9 mouse cellular contexts compared by ENCODE assay signal in the genomic region with DNA sequence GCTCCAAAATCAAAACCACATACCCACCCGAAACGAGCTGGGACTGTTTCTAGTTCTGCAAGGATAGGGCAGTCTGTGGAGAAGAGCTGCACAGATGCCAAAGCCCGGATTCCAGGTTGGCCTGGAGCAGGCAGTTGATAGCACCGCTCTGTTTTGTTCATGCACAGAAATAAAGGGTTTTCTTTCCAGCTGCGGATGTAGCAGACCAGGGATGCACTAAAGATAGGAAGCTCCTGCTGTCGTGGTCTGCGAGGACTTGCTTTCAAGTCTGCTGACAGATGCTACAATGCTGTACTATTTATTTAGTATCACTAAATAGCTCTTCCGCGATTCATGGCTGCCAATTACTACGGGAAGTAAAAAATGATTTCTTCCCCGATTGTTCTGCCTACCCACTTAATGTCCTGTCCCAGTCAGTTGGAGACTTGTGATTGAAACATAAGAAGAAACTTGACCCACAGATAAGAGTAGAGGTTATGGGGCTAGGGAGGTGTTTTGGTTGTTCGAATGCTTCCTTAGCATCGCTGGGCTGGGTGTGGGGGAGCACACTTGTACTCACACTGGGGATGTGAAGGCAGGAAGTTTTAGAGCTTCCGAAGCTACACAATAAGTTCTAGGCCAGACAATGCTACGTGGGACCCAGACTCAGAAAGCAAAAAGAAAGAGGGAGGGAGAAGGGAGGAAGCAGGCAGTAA. TPM values are rescaled to one million over a fixed set of nuclear protein-coding genes. Genes with fewer than 3 reads are reported as not detected.
A peak's percentile ranks its signal among the peaks of the same experiment; 100 is the strongest.
DNase-seq lines count a peak whose midpoint lies in the region; ATAC-seq and TF ChIP-seq lines count a peak whose summit lies in the region.
"Had no signal": no experiment of that assay in that cellular context is flagged by ENCODE, and none has a peak within 500 bp of the region (broad histone marks: within the 10 kb centered on the region; RNA-seq: fewer than 3 reads in every experiment).

No protein-coding gene starts in this region.

- no peaks in the 10 kb centered on the region for H3K36me3 ChIP-seq in lung, embryonic 14.5 days (ENCODE audit: insufficient read depth)
- H3K36me3 ChIP-seq in hindbrain, embryonic 12.5 days, result no peaks in the 10 kb centered on the region
- no peaks in the 10 kb centered on the region for H3K36me3 ChIP-seq in midbrain, embryonic 16.5 days (ENCODE audit: control insufficient read depth, insufficient read depth, low read length)

- H3K4me3 ChIP-seq in lung, embryonic 14.5 days (ENCODE audit: low read depth, low read length), result no peak overlapping the region
- no peak overlapping the region for H3K4me3 ChIP-seq in hindbrain, embryonic 12.5 days
- H3K4me3 ChIP-seq in midbrain, embryonic 16.5 days (ENCODE audit: low read depth, low read length), result no peak overlapping the region

- H3K4me2 ChIP-seq in lung, embryonic 14.5 days, result no peak overlapping the region
- H3K4me2 ChIP-seq in hindbrain, embryonic 12.5 days (replicated peaks), result no peak overlapping the region
- peak overlapping the region; percentile 34 for H3K4me2 ChIP-seq in midbrain, embryonic 16.5 days (ENCODE audit: low read length)

- no peak for TF ChIP-seq CTCF in lung, embryonic 14.5 days (IDR thresholded peaks at IDR 0.05; ENCODE audit: low read depth)

- 47% methylated on average over 15 of the region's 15 CpGs for WGBS in lung, embryonic 14.5 days
- WGBS in hindbrain, embryonic 12.5 days, result 44% methylated on average over 15 of the region's 15 CpGs
- 35% methylated on average over 15 of the region's 15 CpGs for WGBS in midbrain, embryonic 16.5 days

- DNase-seq in cerebellum, postnatal 10 days, result peak; percentile 25 to 29
- no peak for DNase-seq in cerebellum, adult 9-10 months
- no peak for DNase-seq in lung, embryonic 14.5 days
- DNase-seq in lung, adult 18-20 months, result no peak
- DNase-seq in urinary bladder, postnatal 25 days (ENCODE audit: low spot score), result no peak
- DNase-seq: B cell, adult 2 months had no signal

- H3K9ac ChIP-seq in lung, embryonic 14.5 days, result no peak overlapping the region
- H3K9ac ChIP-seq in hindbrain, embryonic 12.5 days, result no peak overlapping the region
- peak overlapping the region; percentile 41; the same call in 1 of the 2 replicates for H3K9ac ChIP-seq in midbrain, embryonic 16.5 days (ENCODE audit: low read depth, low read length)

- 0 out of 2 replicates have a peak, but pooled peaks cover 5% of the 10 kb centered on the region for H3K4me1 ChIP-seq in lung, embryonic 14.5 days (ENCODE audit: insufficient read depth)
- peaks cover 19% of the 10 kb centered on the region for H3K4me1 ChIP-seq in hindbrain, embryonic 12.5 days
- peaks cover 11% of the 10 kb centered on the region for H3K4me1 ChIP-seq in midbrain, embryonic 16.5 days (ENCODE audit: control insufficient read depth, insufficient read depth, low read length)

- H3K9me3 ChIP-seq in lung, embryonic 14.5 days (ENCODE audit: low read depth, low read length), result no peaks in the 10 kb centered on the region
- H3K9me3 ChIP-seq in hindbrain, embryonic 12.5 days (replicated peaks), result no peaks in the 10 kb centered on the region
- H3K9me3 ChIP-seq in midbrain, embryonic 16.5 days (replicated peaks; ENCODE audit: control insufficient read depth, low read length, poor library complexity, severe bottlenecking), result no peaks in the 10 kb centered on the region

- ATAC-seq in lung, embryonic 14.5 days (ENCODE audit: insufficient read depth), result no peak
- 0 out of 2 replicates have a peak, but pooled peaks have one; percentile 17 for ATAC-seq in hindbrain, embryonic 12.5 days (ENCODE audit: low FRiP score)
- ATAC-seq in midbrain, embryonic 16.5 days, result peak; percentile 64
- ATAC-seq in erythroid progenitor cell, adult 5-6 weeks (replicated peaks; ENCODE audit: low FRiP score, poor library complexity, severe bottlenecking), result no peak

- H3K27me3 ChIP-seq in lung, embryonic 14.5 days (ENCODE audit: insufficient read depth, low read length), result no peaks in the 10 kb centered on the region
- no peaks in the 10 kb centered on the region for H3K27me3 ChIP-seq in hindbrain, embryonic 12.5 days
- H3K27me3 ChIP-seq in midbrain, embryonic 16.5 days (ENCODE audit: control insufficient read depth, insufficient read depth, low read depth, low read length), result no peaks in the 10 kb centered on the region

- H3K27ac ChIP-seq in lung, embryonic 14.5 days (ENCODE audit: low read depth), result 0 out of 2 replicates have a peak overlapping the region, but pooled peaks have one; percentile 6
- peak overlapping the region; percentile 35; the same call in 1 of the 2 replicates for H3K27ac ChIP-seq in hindbrain, embryonic 12.5 days
- H3K27ac ChIP-seq in midbrain, embryonic 16.5 days (ENCODE audit: low read length), result peak overlapping the region; percentile 52

RNA-seq across cellular contexts. Expression of a gene that starts 41.6 kb away (rescaled TPM):
- 23.4 and 24.5 TPM in 2 replicates for polyA plus RNA-seq in lung, embryonic 14.5 days (2014; fragmentation: Nextera tagmentation; extraction: Ambion mirVana)
- polyA plus RNA-seq in hindbrain, embryonic 12.5 days (2016; fragmentation: Nextera tagmentation; extraction: Ambion mirVana), result 25.9 and 27.5 TPM in 2 replicates
- polyA plus RNA-seq in midbrain, embryonic 16.5 days (2015; fragmentation: Nextera tagmentation; extraction: Ambion mirVana), result 18.7 and 20.4 TPM in 2 replicates
- total RNA-seq in erythroid progenitor cell, adult 5-6 weeks (2015; ENCODE audit: low replicate concordance), result not detected in 2 replicates
- not detected in 2 replicates for total RNA-seq in erythroid progenitor cell, adult 5-6 weeks (2017; ENCODE audit: low replicate concordance)

Comparison
In these comparisons a context has a peak if more than half of its experiments do, and no peak if none do; other contexts are left out.
1. DNase-seq: peak in cerebellum, postnatal 10 days (2 of 2); none in cerebellum, adult 9-10 months (single experiment), lung, embryonic 14.5 days (single experiment), lung, adult 18-20 months (0 of 2) and urinary bladder, postnatal 25 days (single experiment).
2. ATAC-seq: peak in hindbrain, embryonic 12.5 days (single experiment) and midbrain, embryonic 16.5 days (single experiment); none in lung, embryonic 14.5 days (single experiment) and erythroid progenitor cell, adult 5-6 weeks (single experiment).
3. Peak in every context shown above with its lines, with median percentiles within 50 percentile points of each other: H3K27ac ChIP-seq.